Mouse (Mus musculus) spleen, adult 2 months (tissue): Measurements from ENCODE around the gene Naglu.

Experiments
- CTCF ChIP-seq: fragments of 200-500 bp; IDR thresholded peaks from 2 replicates; pipeline ENCODE4 v1.5.1; 2011; ENCODE audit warnings: mild to moderate bottlenecking, inconsistent platforms; ENCODE audit not compliant: insufficient read depth, insufficient read length, insufficient replicate concordance; ENCODE audit errors: extremely low read depth
- POLR2A ChIP-seq: fragments of 200-500 bp; IDR thresholded peaks from 2 replicates; pipeline ENCODE4 v1.6.1; 2011; ENCODE audit warnings: low read depth, low read length, inconsistent platforms

GRCm38 (mm10) chr11:101079746-101080145 lies 9.9 kb downstream of the Naglu start:
- no peak for TF ChIP-seq POLR2A
- no peak for TF ChIP-seq CTCF
